Mouse (Mus musculus) stomach, postnatal 0 days (tissue): ENCODE results near the gene Tmem123.

Experiments used
- CTCF ChIP-seq: IDR thresholded peaks from 2 replicates; pipeline ENCODE4 v1.5.1; 2016; ENCODE audit warnings: antibody characterized with exemption, low read depth, mild to moderate bottlenecking, moderate library complexity
- EP300 ChIP-seq: optimal IDR thresholded peaks from 2 replicates; pipeline ENCODE3; 2016; ENCODE audit warnings: antibody characterized with exemption

DNA sequence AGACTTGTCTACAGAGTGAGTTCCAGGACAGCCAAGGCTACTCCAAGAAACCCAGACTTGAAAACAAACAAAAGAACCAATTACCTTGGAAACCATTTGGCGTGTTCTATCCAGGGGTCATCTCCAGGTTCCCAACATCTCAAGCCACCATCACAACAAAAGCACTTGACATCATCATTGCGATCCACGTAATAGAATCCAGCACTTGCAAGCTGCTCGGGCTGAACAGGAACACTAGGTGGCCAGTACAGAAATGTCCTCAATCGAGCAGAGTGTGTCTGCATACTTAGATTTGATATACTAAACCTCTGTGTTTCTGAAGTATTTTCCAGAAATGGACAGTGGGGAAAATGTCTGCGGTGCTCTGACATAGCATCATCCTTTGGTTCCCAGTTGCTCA, 69.6 kb downstream of the Tmem123 start:
- TF ChIP-seq CTCF (0 out of 2 replicates have a peak, but pooled peaks have one; percentile 9), EP300 (no peak)
